16 mouse cellular contexts compared by ENCODE assay signal in the genomic region with DNA sequence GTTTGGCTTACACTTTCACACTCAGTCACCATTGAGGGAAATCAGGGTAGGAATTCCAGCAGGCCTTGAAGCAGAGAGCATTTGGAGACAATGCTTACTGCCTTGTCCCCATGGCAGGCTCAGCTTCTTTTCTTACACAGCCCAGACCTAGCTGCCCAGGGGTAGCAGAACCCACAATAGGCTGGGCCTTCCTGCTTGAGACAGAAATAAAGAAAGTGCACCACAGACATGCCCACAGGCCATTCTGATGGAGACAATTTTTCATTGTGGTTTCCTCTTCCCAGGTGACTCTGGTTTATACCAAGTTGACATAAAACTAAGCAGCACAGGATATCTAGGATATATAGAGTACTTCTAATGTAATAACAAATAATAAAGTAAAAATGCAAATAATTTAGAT.
"Had no signal": no experiment of that assay in that cellular context is flagged by ENCODE, and none has a peak within 500 bp of the region (broad histone marks: within the 10 kb centered on the region; RNA-seq: fewer than 3 reads in every experiment).

No protein-coding gene starts in this region.

- H3K9me3 ChIP-seq: neural tube, embryonic 13.5 days; neural tube, embryonic 15.5 days; stomach, embryonic 15.5 days had no signal

- H3K4me3 ChIP-seq: neural tube, embryonic 13.5 days; neural tube, embryonic 15.5 days; stomach, embryonic 15.5 days had no signal

- H3K27me3 ChIP-seq: neural tube, embryonic 13.5 days; neural tube, embryonic 15.5 days; stomach, embryonic 15.5 days had no signal

- H3K9ac ChIP-seq: neural tube, embryonic 13.5 days; neural tube, embryonic 15.5 days; stomach, embryonic 15.5 days had no signal

- H3K4me1 ChIP-seq: neural tube, embryonic 13.5 days; neural tube, embryonic 15.5 days; stomach, embryonic 15.5 days had no signal

- DNase-seq: retina, postnatal 1 day; right cerebral cortex, adult 18-20 months; right cerebral cortex, postnatal 14 days; right cerebral cortex, postnatal 25 days; right cerebral cortex, postnatal 4 days; spleen, adult 18-20 months; thymus, adult 18-20 months; thymus, adult 2 months; thymus, postnatal 14 days; thymus, postnatal 25 days; thymus, postnatal 36 days; thymus, postnatal 4 days had no signal

- H3K36me3 ChIP-seq: neural tube, embryonic 13.5 days; neural tube, embryonic 15.5 days; stomach, embryonic 15.5 days had no signal

- H3K4me2 ChIP-seq: neural tube, embryonic 13.5 days; neural tube, embryonic 15.5 days; stomach, embryonic 15.5 days had no signal

- H3K27ac ChIP-seq: neural tube, embryonic 13.5 days; neural tube, embryonic 15.5 days; stomach, embryonic 15.5 days; stomach, postnatal 0 days had no signal
